Comparison of ENCODE assay signal across 9 mouse cellular contexts in genomic region chr12:29239975-29240374, GRCm38 (mm10).
DNase-seq lines count a peak whose midpoint lies in the region; ATAC-seq and TF ChIP-seq lines count a peak whose summit lies in the region.
"Had no signal": no experiment of that assay in that cellular context is flagged by ENCODE, and none has a peak within 500 bp of the region (broad histone marks: within the 10 kb centered on the region; RNA-seq: fewer than 3 reads in every experiment).

No protein-coding gene starts in this region.

- peak overlapping the region; percentile 77 for H3K27ac ChIP-seq in forebrain, postnatal 0 days (ENCODE audit: low read depth, low read length)
- peak overlapping the region; percentile 7 for H3K27ac ChIP-seq in olfactory bulb, adult 2 months (ENCODE audit: insufficient read depth, low read depth, low read length)

- H3K9me3 ChIP-seq in forebrain, postnatal 0 days (ENCODE audit: low read length), result no peaks in the 10 kb centered on the region

- H3K9ac ChIP-seq in forebrain, postnatal 0 days, result no peak overlapping the region; the same call in 1 of the 2 replicates

- 14% methylated on average over 5 of the region's 5 CpGs for WGBS in forebrain, postnatal 0 days
- 7% methylated on average over 5 of the region's 5 CpGs for WGBS in olfactory bulb, adult 2 months

- DNase-seq in gastrocnemius, postnatal 14 days, result peak; percentile 57
- no peak for DNase-seq in gastrocnemius, postnatal 36 days
- peak; percentile 82 for DNase-seq in forebrain, postnatal 0 days
- peak; percentile 66 to 71 for DNase-seq in layer of hippocampus, postnatal 10 days (ENCODE audit: low spot score in 2 of 2)
- DNase-seq in ovary, adult 18-20 months (ENCODE audit: low spot score), result no peak
- no peak for DNase-seq in spleen, postnatal 4 days (ENCODE audit: low spot score in 2 of 2)

- peak; percentile 96 for ATAC-seq in forebrain, postnatal 0 days
- ATAC-seq in inflammation-experienced regulatory T-cells, adult 6 months, result no peak
- ATAC-seq: CD4-positive, CD25-positive, alpha-beta regulatory T cell, adult 4 months had no signal

- no peaks in the 10 kb centered on the region for H3K27me3 ChIP-seq in forebrain, postnatal 0 days (ENCODE audit: insufficient read depth, low read length)

- intact Hi-C loops in gastrocnemius, postnatal 14 days (cut with DNase I; ENCODE audit: low total_unique reads), result no loop called here
- intact Hi-C loops in gastrocnemius, postnatal 36 days (cut with DNase I), result no loop called here

- TF ChIP-seq CTCF in forebrain, postnatal 0 days (IDR thresholded peaks at IDR 0.05; ENCODE audit: low read depth), result no peak
- no peak for TF ChIP-seq CTCF in olfactory bulb, adult 2 months (IDR thresholded peaks at IDR 0.05; ENCODE audit: insufficient read depth, low read depth, low read length)

- H3K36me3 ChIP-seq in forebrain, postnatal 0 days (ENCODE audit: insufficient read depth), result no peaks in the 10 kb centered on the region

- peaks cover 13% of the 10 kb centered on the region for H3K4me1 ChIP-seq in forebrain, postnatal 0 days (ENCODE audit: insufficient read depth)
- peaks cover 19% of the 10 kb centered on the region for H3K4me1 ChIP-seq in olfactory bulb, adult 2 months (ENCODE audit: control insufficient read depth, insufficient read depth, low read length)

- H3K4me3 ChIP-seq in forebrain, postnatal 0 days (ENCODE audit: low read depth, low read length), result no peak overlapping the region
- H3K4me3 ChIP-seq in olfactory bulb, adult 2 months (ENCODE audit: insufficient read depth, low read depth, low read length), result no peak overlapping the region

- no peak for TF ChIP-seq POLR2A in olfactory bulb, adult 2 months (IDR thresholded peaks at IDR 0.05; ENCODE audit: insufficient read depth, low read depth, low read length)

- H3K4me2 ChIP-seq in forebrain, postnatal 0 days (ENCODE audit: low read depth), result no peak overlapping the region

Comparison
In these comparisons a context has a peak if more than half of its experiments do, and no peak if none do; other contexts are left out.
1. DNase-seq: peak in gastrocnemius, postnatal 14 days (single experiment), forebrain, postnatal 0 days (single experiment) and layer of hippocampus, postnatal 10 days (2 of 2); none in gastrocnemius, postnatal 36 days (0 of 2), ovary, adult 18-20 months (single experiment) and spleen, postnatal 4 days (0 of 2).